Mouse (Mus musculus): ENCODE results near the gene Borcs5. TPM values are rescaled to one million over a fixed set of nuclear protein-coding genes. Genes with fewer than 3 reads are reported as not detected.

Borcs5 gene
- polyA plus RNA-seq, 1 experiment from 2014 or later: 13.5 TPM

DNA sequence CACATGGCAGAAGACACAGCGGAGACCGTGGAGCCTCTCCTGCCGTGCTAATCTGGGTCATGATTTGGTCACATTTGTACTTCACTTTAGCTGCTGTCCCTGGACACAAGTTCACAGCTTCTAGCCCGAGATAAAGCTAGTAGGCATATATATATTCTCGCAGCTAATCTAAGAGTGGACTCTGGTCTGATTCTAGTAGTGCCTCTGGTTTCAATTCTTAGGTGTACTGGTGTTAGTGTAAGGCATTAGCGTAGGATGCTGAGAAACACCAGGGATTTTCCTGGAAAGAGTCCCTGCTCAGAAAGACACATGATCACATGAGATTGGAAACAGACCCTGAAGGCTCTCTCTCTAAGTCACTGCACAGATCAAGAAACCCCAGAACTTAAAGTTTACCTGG lies 55.2 kb downstream of the Borcs5 start:
- peaks cover 9% of the 10 kb centered on the region; the same call in 1 of the 2 replicates for H3K4me1 ChIP-seq (replicated peaks; ENCODE audit: control insufficient read depth, insufficient read depth, low read length)
- no peak overlapping the region for H3K9ac ChIP-seq (ENCODE audit: low read depth, low read length)
- H3K27me3 ChIP-seq (replicated peaks; ENCODE audit: control insufficient read depth, insufficient read depth, low read length): no peaks in the 10 kb centered on the region
- no peak overlapping the region for H3K4me2 ChIP-seq (replicated peaks; ENCODE audit: low read depth)
- WGBS: 60% methylated on average over 6 of the region's 6 CpGs
- H3K36me3 ChIP-seq (ENCODE audit: control insufficient read depth, insufficient read depth): no peaks in the 10 kb centered on the region
- ATAC-seq: peak; percentile 75
- no peaks in the 10 kb centered on the region for H3K9me3 ChIP-seq (ENCODE audit: control insufficient read depth)
- H3K27ac ChIP-seq (ENCODE audit: low read depth, low read length): no peak overlapping the region
- TF ChIP-seq CTCF (IDR thresholded peaks at IDR 0.05; ENCODE audit: low read depth): no peak
- no peak overlapping the region for H3K4me3 ChIP-seq (ENCODE audit: low read depth, low read length)

DNA sequence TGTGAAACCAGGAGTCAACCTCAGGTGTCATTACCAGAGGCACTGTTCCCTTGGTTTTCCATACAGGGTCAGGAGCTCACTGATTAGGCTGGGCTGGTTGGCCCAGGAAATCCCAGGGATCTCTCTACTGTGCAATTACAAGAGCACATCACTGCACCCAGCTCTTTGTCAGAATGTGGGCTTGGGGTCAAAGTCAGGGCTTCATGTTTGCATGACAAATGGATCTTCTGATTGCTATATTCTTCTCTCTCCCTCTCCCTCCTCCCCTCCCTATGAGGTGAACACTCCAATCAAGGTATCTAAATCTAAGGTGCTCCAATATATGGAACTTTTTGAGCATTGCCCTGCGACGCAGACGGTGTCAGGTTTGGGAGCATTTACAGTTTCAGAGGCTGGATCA lies 55.7 kb downstream of the Borcs5 start:
- Histone ChIP-seq H3K9me3 (ENCODE audit: control insufficient read depth) (no peaks in the 10 kb centered on the region), H3K36me3 (ENCODE audit: control insufficient read depth, insufficient read depth) (no peaks in the 10 kb centered on the region), H3K9ac (ENCODE audit: low read depth, low read length) (no peak overlapping the region), H3K4me2 (replicated peaks; ENCODE audit: low read depth) (no peak overlapping the region), H3K4me1 (replicated peaks; ENCODE audit: control insufficient read depth, insufficient read depth, low read length) (peaks cover 9% of the 10 kb centered on the region; the same call in 1 of the 2 replicates), H3K27me3 (replicated peaks; ENCODE audit: control insufficient read depth, insufficient read depth, low read length) (no peaks in the 10 kb centered on the region), H3K27ac (ENCODE audit: low read depth, low read length) (no peak overlapping the region), H3K4me3 (ENCODE audit: low read depth, low read length) (no peak overlapping the region)
- peak; percentile 49; the same call in 1 of the 2 replicates for ATAC-seq
- TF ChIP-seq CTCF (IDR thresholded peaks at IDR 0.05; ENCODE audit: low read depth): no peak
- 98% methylated on average over 3 of the region's 3 CpGs for WGBS

DNA sequence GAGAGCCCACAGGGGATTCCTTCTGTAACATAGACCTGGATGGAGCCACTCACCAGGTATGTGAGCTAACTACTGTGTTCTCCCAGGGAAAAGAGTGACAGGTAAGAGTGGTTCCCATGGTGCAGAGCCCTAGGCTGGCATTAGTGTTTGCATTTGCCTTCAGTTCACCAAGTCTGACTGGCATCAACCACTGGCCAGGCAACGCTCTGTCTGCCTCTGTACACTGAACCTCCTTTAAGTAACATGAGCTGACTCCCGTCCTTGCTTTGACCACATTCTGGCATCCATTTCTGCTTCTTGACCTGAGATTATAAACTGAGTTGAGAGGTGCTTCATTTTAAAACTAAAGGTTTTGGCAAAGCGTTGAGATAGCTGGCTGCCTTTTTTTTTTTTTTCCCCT lies 56.3 kb downstream of the Borcs5 start:
- 74% methylated on average over 3 of the region's 3 CpGs for WGBS
- no peaks in the 10 kb centered on the region for H3K27me3 ChIP-seq (replicated peaks; ENCODE audit: control insufficient read depth, insufficient read depth, low read length)
- H3K27ac ChIP-seq (ENCODE audit: low read depth, low read length): no peak overlapping the region
- H3K4me3 ChIP-seq (ENCODE audit: low read depth, low read length): no peak overlapping the region
- TF ChIP-seq CTCF (IDR thresholded peaks at IDR 0.05; ENCODE audit: low read depth): no peak
- no peaks in the 10 kb centered on the region for H3K36me3 ChIP-seq (ENCODE audit: control insufficient read depth, insufficient read depth)
- no peak overlapping the region for H3K4me2 ChIP-seq (replicated peaks; ENCODE audit: low read depth)
- ATAC-seq: no peak
- peaks cover 9% of the 10 kb centered on the region; the same call in 1 of the 2 replicates for H3K4me1 ChIP-seq (replicated peaks; ENCODE audit: control insufficient read depth, insufficient read depth, low read length)
- no peaks in the 10 kb centered on the region for H3K9me3 ChIP-seq (ENCODE audit: control insufficient read depth)
- H3K9ac ChIP-seq (ENCODE audit: low read depth, low read length): no peak overlapping the region

DNA sequence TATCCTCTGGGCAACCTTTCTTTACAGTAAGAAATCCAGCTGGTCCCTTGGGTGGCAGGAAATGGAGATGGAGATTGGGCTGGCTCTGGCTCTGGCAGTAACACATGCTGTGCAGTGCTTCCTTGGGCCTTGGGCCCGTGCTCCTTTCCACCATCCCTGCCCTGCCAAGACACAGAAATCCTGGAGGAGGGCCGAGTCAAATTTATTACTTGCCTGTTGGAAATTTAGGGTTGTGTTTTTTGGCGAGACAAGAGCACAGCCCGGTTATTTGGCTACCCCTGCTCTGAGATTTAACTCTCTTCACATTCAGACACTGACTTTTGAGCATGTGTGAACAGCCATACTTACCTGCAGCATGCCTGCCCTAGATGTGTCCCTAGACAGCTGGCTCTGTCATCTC lies 56.8 kb downstream of the Borcs5 start:
- no peak overlapping the region for H3K27ac ChIP-seq (ENCODE audit: low read depth, low read length)
- no peak overlapping the region for H3K4me2 ChIP-seq (replicated peaks; ENCODE audit: low read depth)
- no peak for TF ChIP-seq CTCF (IDR thresholded peaks at IDR 0.05; ENCODE audit: low read depth)
- peaks cover 9% of the 10 kb centered on the region; the same call in 1 of the 2 replicates for H3K4me1 ChIP-seq (replicated peaks; ENCODE audit: control insufficient read depth, insufficient read depth, low read length)
- no peak for ATAC-seq
- no peaks in the 10 kb centered on the region for H3K9me3 ChIP-seq (ENCODE audit: control insufficient read depth)
- no peaks in the 10 kb centered on the region for H3K27me3 ChIP-seq (replicated peaks; ENCODE audit: control insufficient read depth, insufficient read depth, low read length)
- no peaks in the 10 kb centered on the region for H3K36me3 ChIP-seq (ENCODE audit: control insufficient read depth, insufficient read depth)
- no peak overlapping the region for H3K9ac ChIP-seq (ENCODE audit: low read depth, low read length)
- H3K4me3 ChIP-seq (ENCODE audit: low read depth, low read length): no peak overlapping the region
- 63% methylated on average over 4 of the region's 4 CpGs for WGBS

DNA sequence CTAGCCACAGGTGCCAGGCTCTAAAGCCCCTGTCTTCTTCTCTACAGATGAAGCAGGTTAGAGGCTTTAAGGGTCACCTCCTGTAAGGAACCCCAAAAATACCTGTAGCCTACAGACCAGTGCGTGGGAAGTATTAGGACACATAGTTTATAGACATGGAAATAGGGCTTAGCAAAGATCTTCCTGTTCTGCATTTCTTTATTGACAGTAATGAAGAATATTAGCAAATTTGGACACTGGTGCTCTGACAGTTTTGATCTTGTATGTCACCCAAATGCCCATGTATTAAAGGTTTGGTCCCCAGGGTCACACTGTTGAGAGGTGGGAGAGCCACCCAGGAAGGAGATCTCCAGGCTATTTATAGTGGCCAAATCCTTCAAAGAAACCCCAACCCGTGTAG lies 57.2 kb downstream of the Borcs5 start:
- Histone ChIP-seq H3K4me2 (replicated peaks; ENCODE audit: low read depth) (no peak overlapping the region), H3K9me3 (ENCODE audit: control insufficient read depth) (no peaks in the 10 kb centered on the region), H3K27ac (ENCODE audit: low read depth, low read length) (no peak overlapping the region), H3K9ac (ENCODE audit: low read depth, low read length) (no peak overlapping the region), H3K4me1 (replicated peaks; ENCODE audit: control insufficient read depth, insufficient read depth, low read length) (peaks cover 9% of the 10 kb centered on the region; the same call in 1 of the 2 replicates), H3K4me3 (ENCODE audit: low read depth, low read length) (no peak overlapping the region), H3K27me3 (replicated peaks; ENCODE audit: control insufficient read depth, insufficient read depth, low read length) (no peaks in the 10 kb centered on the region), H3K36me3 (ENCODE audit: control insufficient read depth, insufficient read depth) (no peaks in the 10 kb centered on the region)
- TF ChIP-seq CTCF (IDR thresholded peaks at IDR 0.05; ENCODE audit: low read depth): no peak
- WGBS: 88% methylated on average over 2 of the region's 2 CpGs
- ATAC-seq: no peak

DNA sequence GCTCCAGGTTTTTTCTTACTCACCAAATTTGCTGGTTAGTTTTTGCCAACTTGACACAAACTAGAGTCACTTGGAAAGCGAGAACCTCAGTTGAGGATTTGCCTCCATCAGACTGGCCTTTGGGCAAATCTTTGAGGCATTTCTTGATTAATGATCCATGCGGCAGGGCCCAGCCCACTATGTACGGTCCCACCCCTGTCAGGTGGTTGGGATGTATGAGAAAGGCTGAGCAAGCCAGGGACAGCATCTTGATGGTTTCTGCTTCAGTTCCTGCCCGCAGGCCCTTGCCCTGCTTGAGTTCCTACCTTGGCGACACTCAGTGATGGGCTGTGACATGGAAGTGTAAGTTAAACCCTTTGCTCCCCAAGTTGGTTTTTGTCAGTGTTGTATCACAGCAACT lies 58.9 kb downstream of the Borcs5 start:
- Histone ChIP-seq H3K9ac (ENCODE audit: low read depth, low read length) (no peak overlapping the region), H3K9me3 (ENCODE audit: control insufficient read depth) (no peaks in the 10 kb centered on the region), H3K27ac (ENCODE audit: low read depth, low read length) (no peak overlapping the region), H3K4me3 (ENCODE audit: low read depth, low read length) (no peak overlapping the region), H3K27me3 (replicated peaks; ENCODE audit: control insufficient read depth, insufficient read depth, low read length) (no peaks in the 10 kb centered on the region), H3K4me1 (replicated peaks; ENCODE audit: control insufficient read depth, insufficient read depth, low read length) (peaks cover 9% of the 10 kb centered on the region; the same call in 1 of the 2 replicates), H3K4me2 (replicated peaks; ENCODE audit: low read depth) (no peak overlapping the region), H3K36me3 (ENCODE audit: control insufficient read depth, insufficient read depth) (no peaks in the 10 kb centered on the region)
- TF ChIP-seq CTCF (IDR thresholded peaks at IDR 0.05; ENCODE audit: low read depth): no peak
- 96% methylated on average over 5 of the region's 5 CpGs for WGBS
- no peak for ATAC-seq

All from intestine, postnatal 0 days (tissue).